Mouse (Mus musculus): ENCODE data around the gene Mthfd1.

Mthfd1 gene

GRCm38 (mm10) chr12:76264325-76264965 lies 9.3 kb downstream of the Mthfd1 start:
- no peak for DNase-seq

GRCm38 (mm10) chr12:76265001-76265400 lies 9.9 kb downstream of the Mthfd1 start:
- DNase-seq = no peak

- DNase-seq = peak; percentile 21
Observed at GRCm38 (mm10) chr12:76266875-76267274, 11.8 kb downstream of the Mthfd1 start.

GRCm38 (mm10) chr12:76268686-76269085 lies 13.6 kb downstream of the Mthfd1 start:
- DNase-seq = no peak

- no peak for DNase-seq
Observed at GRCm38 (mm10) chr12:76269196-76269595, 14.1 kb downstream of the Mthfd1 start.

GRCm38 (mm10) chr12:76271516-76271915 lies 16.4 kb downstream of the Mthfd1 start:
- DNase-seq = no peak

- DNase-seq = no peak
Observed at GRCm38 (mm10) chr12:76272610-76273524, 17.8 kb downstream of the Mthfd1 start.

GRCm38 (mm10) chr12:76278209-76278608 lies 23.1 kb downstream of the Mthfd1 start:
- DNase-seq = no peak

- no peak for DNase-seq
Observed at GRCm38 (mm10) chr12:76280556-76280955, 25.5 kb downstream of the Mthfd1 start.

- DNase-seq = no peak
Observed at GRCm38 (mm10) chr12:76281111-76281660, 26.1 kb downstream of the Mthfd1 start.

- DNase-seq = no peak
Observed at GRCm38 (mm10) chr12:76282132-76282531, 27.0 kb downstream of the Mthfd1 start.

- no peak for DNase-seq
Observed at GRCm38 (mm10) chr12:76282532-76283173, 27.6 kb downstream of the Mthfd1 start.

- DNase-seq = no peak
Observed at GRCm38 (mm10) chr12:76285418-76285817, 30.3 kb downstream of the Mthfd1 start.

- no peak for DNase-seq
Observed at GRCm38 (mm10) chr12:76287986-76288385, 32.9 kb downstream of the Mthfd1 start.

GRCm38 (mm10) chr12:76288494-76288893 lies 33.4 kb downstream of the Mthfd1 start:
- DNase-seq = no peak

- DNase-seq = no peak
Observed at GRCm38 (mm10) chr12:76289428-76289827, 34.3 kb downstream of the Mthfd1 start.

- DNase-seq = no peak
Observed at GRCm38 (mm10) chr12:76290271-76290670, 35.2 kb downstream of the Mthfd1 start.

- peak; percentile 83 for DNase-seq
Observed at GRCm38 (mm10) chr12:76293192-76293591, 38.1 kb downstream of the Mthfd1 start.

- no peak for DNase-seq
Observed at GRCm38 (mm10) chr12:76297830-76298229, 42.7 kb downstream of the Mthfd1 start.

- DNase-seq = no peak
Observed at GRCm38 (mm10) chr12:76299361-76299906, 44.3 kb downstream of the Mthfd1 start.

- DNase-seq = no peak
Observed at GRCm38 (mm10) chr12:76300367-76300766, 45.3 kb downstream of the Mthfd1 start.

- DNase-seq = no peak
Observed at GRCm38 (mm10) chr12:76303474-76303873, 48.4 kb downstream of the Mthfd1 start.

GRCm38 (mm10) chr12:76304199-76304598 lies 49.1 kb downstream of the Mthfd1 start:
- peak; percentile 54 for DNase-seq

Measured in kidney, postnatal 10 days (tissue).